Mouse (Mus musculus) heart, adult 2 months (tissue): Measurements from ENCODE around the gene Shisa5.

Source experiments
- CTCF ChIP-seq: fragments of 200-600 bp; IDR thresholded peaks from 2 replicates; pipeline ENCODE4 v1.8.1; 2022; ENCODE audit warnings: antibody characterized with exemption, mild to moderate bottlenecking, moderate library complexity
- EP300 ChIP-seq: fragments of 200-500 bp; IDR thresholded peaks from 2 replicates; pipeline ENCODE4 v1.6.1; 2011; ENCODE audit warnings: low read depth, low read length, control low read depth; ENCODE audit not compliant: insufficient read depth
- POLR2A ChIP-seq: fragments of 200-500 bp; IDR thresholded peaks from 2 replicates; pipeline ENCODE4 v1.6.1; 2011; ENCODE audit warnings: mild to moderate bottlenecking, low read depth, low read length, control low read depth; ENCODE audit not compliant: insufficient read depth

DNA sequence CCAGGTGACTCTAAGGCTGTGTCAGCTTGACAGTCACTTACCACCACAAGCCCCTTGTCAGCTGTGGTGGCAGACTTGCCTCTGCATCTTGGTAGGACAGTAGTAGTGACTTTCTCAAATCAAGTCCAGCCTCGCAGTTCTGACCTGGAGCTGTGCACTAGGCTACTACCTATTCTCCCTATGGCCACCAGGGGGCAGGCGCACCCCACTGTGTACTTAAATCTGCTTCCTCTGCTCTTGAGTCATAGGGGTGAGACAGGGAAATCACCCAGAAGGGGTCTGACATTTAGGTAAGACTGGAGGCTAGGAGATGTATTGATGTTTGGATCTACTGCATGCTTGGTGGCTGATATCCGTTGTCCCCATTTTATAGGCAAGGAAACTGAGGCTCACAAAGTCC is 37.6 kb upstream of the Shisa5 start:
- TF ChIP-seq POLR2A: no peak
- no peak for TF ChIP-seq CTCF
- peak; percentile 72; the same call in 1 of the 2 replicates for TF ChIP-seq EP300
